Comparison of ENCODE assay signal across 22 mouse cellular contexts in the genomic region with DNA sequence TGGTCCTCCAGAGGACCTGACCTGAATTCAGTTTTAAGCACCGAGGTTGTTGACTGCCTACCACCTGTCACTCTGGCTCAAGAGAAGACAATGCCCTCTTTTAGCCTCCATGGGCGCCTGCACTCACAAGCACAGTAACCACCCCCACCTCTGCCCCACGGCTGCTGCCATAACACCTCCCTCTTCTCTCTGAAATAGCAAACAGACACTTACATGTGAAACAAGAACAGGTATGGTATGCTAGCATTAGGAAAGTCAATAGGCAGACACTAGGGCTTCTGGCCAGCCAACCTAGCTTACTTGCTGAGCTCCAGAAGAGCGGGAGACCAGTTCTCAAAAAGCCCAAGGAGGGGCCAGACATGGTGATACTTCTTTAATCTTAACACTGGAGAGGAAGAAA. TPM values are rescaled to one million over a fixed set of nuclear protein-coding genes. Genes with fewer than 3 reads are reported as not detected.
DNase-seq lines count a peak whose midpoint lies in the region; ATAC-seq and TF ChIP-seq lines count a peak whose summit lies in the region.
"Had no signal": no experiment of that assay in that cellular context is flagged by ENCODE, and none has a peak within 500 bp of the region (broad histone marks: within the 10 kb centered on the region; RNA-seq: fewer than 3 reads in every experiment).

No protein-coding gene starts in this region.

- no peak overlapping the region for H3K4me2 ChIP-seq in midbrain, embryonic 11.5 days
- H3K4me2 ChIP-seq in midbrain, embryonic 14.5 days (ENCODE audit: low read length): no peak overlapping the region
- H3K4me2 ChIP-seq in myocyte (ENCODE audit: low read depth): no peak overlapping the region

- TF ChIP-seq POLR2A in myocyte (IDR thresholded peaks at IDR 0.05; ENCODE audit: insufficient read length, low read depth): no peak

- H3K9me3 ChIP-seq in midbrain, embryonic 11.5 days (ENCODE audit: control insufficient read depth, low read length): no peaks in the 10 kb centered on the region
- no peaks in the 10 kb centered on the region for H3K9me3 ChIP-seq in midbrain, embryonic 14.5 days (ENCODE audit: control insufficient read depth, low read length)
- H3K9me3 ChIP-seq: G1E had no signal

- no peaks in the 10 kb centered on the region for H3K4me1 ChIP-seq in midbrain, embryonic 11.5 days (ENCODE audit: control insufficient read depth, insufficient read depth, low read length)
- no peaks in the 10 kb centered on the region; the same call in 1 of the 2 replicates for H3K4me1 ChIP-seq in midbrain, embryonic 14.5 days (ENCODE audit: control insufficient read depth, insufficient read depth, low read length)

- H3K36me3 ChIP-seq in midbrain, embryonic 11.5 days (ENCODE audit: control insufficient read depth, insufficient read depth, low read length): peaks cover 15% of the 10 kb centered on the region; the same call in 1 of the 2 replicates
- H3K36me3 ChIP-seq in midbrain, embryonic 14.5 days (ENCODE audit: control insufficient read depth, insufficient read depth, low read length): peaks cover 54% of the 10 kb centered on the region
- peaks cover 68% of the 10 kb centered on the region for H3K36me3 ChIP-seq in myocyte (ENCODE audit: control insufficient read depth, insufficient read depth)

- H3K79me2 ChIP-seq in myocyte (ENCODE audit: control insufficient read depth, insufficient read depth): peaks cover 8% of the 10 kb centered on the region

- ATAC-seq in cerebellum, adult (ENCODE audit: insufficient number of reproducible peaks, low FRiP score, low TSS enrichment): no peak
- ATAC-seq in midbrain, embryonic 11.5 days (ENCODE audit: low FRiP score): no peak
- ATAC-seq in midbrain, embryonic 14.5 days (ENCODE audit: low FRiP score, low TSS enrichment): no peak
- ATAC-seq: activated CD4-positive, CD25-positive, alpha-beta regulatory T cell, adult 4 months; CD4-positive, CD25-positive, alpha-beta regulatory T cell, adult 4 months; Patski had no signal

- no peak overlapping the region for H3ac ChIP-seq in myocyte (ENCODE audit: control insufficient read depth, insufficient read length)

- no peaks in the 10 kb centered on the region for H3K27me3 ChIP-seq in midbrain, embryonic 11.5 days (ENCODE audit: control insufficient read depth, insufficient read depth, low read length)
- H3K27me3 ChIP-seq in midbrain, embryonic 14.5 days (ENCODE audit: control insufficient read depth, insufficient read depth, low read length): no peaks in the 10 kb centered on the region
- H3K27me3 ChIP-seq in myocyte (ENCODE audit: control insufficient read depth, insufficient read depth, insufficient read length): no peaks in the 10 kb centered on the region
- H3K27me3 ChIP-seq: CH12.LX, Patski had no signal

- H3K9ac ChIP-seq in midbrain, embryonic 11.5 days (ENCODE audit: low read length): no peak overlapping the region
- no peak overlapping the region for H3K9ac ChIP-seq in midbrain, embryonic 14.5 days (replicated peaks; ENCODE audit: low read length)

- WGBS in midbrain, embryonic 11.5 days: 70% methylated on average over 4 of the region's 4 CpGs
- 74% methylated on average over 4 of the region's 4 CpGs for WGBS in midbrain, embryonic 14.5 days

- no peak overlapping the region for H3K4me3 ChIP-seq in midbrain, embryonic 11.5 days (ENCODE audit: low read depth, low read length)
- H3K4me3 ChIP-seq in midbrain, embryonic 14.5 days (replicated peaks; ENCODE audit: low read depth, low read length): no peak overlapping the region
- H3K4me3 ChIP-seq in myocyte: no peak overlapping the region

- peak; percentile 2 for DNase-seq in cerebellum, adult 11-12 months
- peak; percentile 84 for DNase-seq in heart, adult 11 months
- no peak for DNase-seq in heart, adult 9 months (ENCODE audit: low spot score in 2 of 2)
- peak; percentile 79 for DNase-seq in midbrain, embryonic 11.5 days (ENCODE audit: low spot score, missing footprints)
- no peak for DNase-seq in midbrain, embryonic 14.5 days
- DNase-seq in frontal cortex, postnatal 10 days (ENCODE audit: low spot score in 2 of 2): no peak
- DNase-seq: adrenal gland, adult 2 months; adrenal gland, adult 8-10 months; adrenal gland, postnatal 10 days; adrenal gland, postnatal 14 days; adrenal gland, postnatal 25 days; adrenal gland, postnatal 36 days; B cell, adult 2 months; cerebellum, adult 11 months; cerebellum, adult 2 months had no signal

- H3K27ac ChIP-seq in midbrain, embryonic 11.5 days (ENCODE audit: low read depth, low read length): no peak overlapping the region
- no peak overlapping the region for H3K27ac ChIP-seq in midbrain, embryonic 14.5 days (replicated peaks; ENCODE audit: low read depth, low read length)

TF ChIP-seq in myocyte, 11 proteins besides CTCF, POLR2A, EP300 and RAD21:
- TF ChIP-seq MYOD1 (IDR thresholded peaks at IDR 0.05; ENCODE audit: control insufficient read depth in 1 of 3, insufficient read length in 2 of 3, low read depth in 2 of 3) (peak in 2 of 3 experiments; percentile 10 to 41), POLR2AphosphoS2 (IDR thresholded peaks at IDR 0.05; ENCODE audit: insufficient read length, low read depth) (no peak), MYOG (IDR thresholded peaks at IDR 0.05; ENCODE audit: control insufficient read depth in 1 of 3, insufficient read depth in 1 of 3, insufficient read length in 2 of 3, low read depth in 2 of 3) (no peak)

RNA-seq across cellular contexts. Expression of gene Dhx36, which starts 7.5 kb away (rescaled TPM):
- polyA plus RNA-seq in midbrain, embryonic 11.5 days (2014; fragmentation: Nextera tagmentation; extraction: Ambion mirVana): 50.5 and 56.0 TPM in 2 replicates
- 65.1 and 65.8 TPM in 2 replicates for polyA plus RNA-seq in midbrain, embryonic 14.5 days (2014; fragmentation: Nextera tagmentation; extraction: Ambion mirVana)
- 8.6 TPM for polyA plus RNA-seq in myocyte (2012; fragmentation: generic; extraction: Trizol)

Comparison
In these comparisons a context has a peak if more than half of its experiments do, and no peak if none do; other contexts are left out.
1. DNase-seq: peak in cerebellum, adult 11-12 months (single experiment), heart, adult 11 months (single experiment) and midbrain, embryonic 11.5 days (single experiment); none in heart, adult 9 months (0 of 2), midbrain, embryonic 14.5 days (single experiment) and frontal cortex, postnatal 10 days (0 of 2).